In the genomic region with DNA sequence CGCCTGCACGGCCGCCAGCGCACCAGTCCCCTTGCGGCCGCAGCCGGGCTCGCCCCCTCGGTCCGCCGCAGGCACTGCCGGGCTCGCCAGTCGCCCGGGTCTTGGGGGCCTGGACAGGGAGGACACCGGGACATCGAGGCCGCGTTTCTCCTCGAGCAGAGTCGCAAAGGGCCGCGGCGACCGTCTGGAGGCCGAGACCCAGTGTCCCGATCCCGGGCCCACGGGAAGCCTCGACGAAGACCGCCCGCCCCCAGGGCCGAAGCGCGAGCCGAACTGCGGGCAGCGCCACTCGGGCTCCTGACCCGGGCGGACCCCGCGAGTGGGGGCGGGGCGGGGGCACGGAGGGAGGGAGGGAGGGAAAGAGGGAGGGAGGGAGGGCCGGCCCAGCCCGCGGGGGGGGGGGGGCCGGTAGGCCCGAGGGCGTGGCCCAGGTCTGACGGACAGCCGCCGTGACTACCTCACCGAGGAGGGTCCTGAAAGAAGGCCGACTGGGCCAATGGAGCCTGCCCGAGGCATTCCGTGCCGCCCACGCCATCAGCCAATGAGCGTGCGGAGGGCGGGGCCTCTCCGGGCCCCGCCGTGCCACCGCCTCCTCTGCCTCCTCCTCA, we compare ENCODE assay signal across 8 mouse cellular contexts. TPM values are rescaled to one million over a fixed set of nuclear protein-coding genes. Genes with fewer than 3 reads are reported as not detected.
A peak's percentile ranks its signal among the peaks of the same experiment; 100 is the strongest.
DNase-seq lines count a peak whose midpoint lies in the region; ATAC-seq lines count a peak whose summit lies in the region.
"Not testable (repeated sequence)": the region's sequence is repeated elsewhere in the genome, so short reads cannot be mapped to it uniquely, and the experiment has no call there.

No protein-coding gene starts in this region.

- H3K27me3 ChIP-seq in hindbrain, embryonic 15.5 days, result not testable (repeated sequence)

- peak overlapping the region; percentile 59 for H3K4me3 ChIP-seq in hindbrain, embryonic 15.5 days

- H3K27ac ChIP-seq in hindbrain, embryonic 15.5 days (replicated peaks), result peak overlapping the region; percentile 92

- peak overlapping the region; percentile 58 for H3K9ac ChIP-seq in hindbrain, embryonic 15.5 days

- H3K36me3 ChIP-seq in hindbrain, embryonic 15.5 days, result not testable (repeated sequence)

- DNase-seq in T-cell, adult 2 months (ENCODE audit: low spot score), result peak; percentile 74
- peak; percentile 69 to 79 for DNase-seq in cerebellum, postnatal 36 days
- DNase-seq in frontal cortex, postnatal 36 days (ENCODE audit: low spot score in 2 of 2), result peak; percentile 59 to 74
- DNase-seq in left cerebral cortex, adult 18-20 months (ENCODE audit: low spot score in 2 of 2), result peak; percentile 60 to 62
- peak; percentile 87 to 93 for DNase-seq in lung, postnatal 4 days
- peak; percentile 75 for DNase-seq in retina, postnatal 7 days (ENCODE audit: low read depth, low spot score)
- DNase-seq in urinary bladder, adult 18-20 months (ENCODE audit: low spot score in 2 of 2), result peak; percentile 75 to 92

- not testable (repeated sequence) for H3K9me3 ChIP-seq in hindbrain, embryonic 15.5 days

- peak overlapping the region; percentile 82 for H3K4me2 ChIP-seq in hindbrain, embryonic 15.5 days

- WGBS in hindbrain, embryonic 15.5 days, result under 1% methylated on average over 30 of the region's 69 CpGs

- ATAC-seq in hindbrain, embryonic 15.5 days (ENCODE audit: low FRiP score, low read depth), result peak; percentile 97

- H3K4me1 ChIP-seq in hindbrain, embryonic 15.5 days (replicated peaks), result peaks cover 29% of the 10 kb centered on the region

RNA-seq across cellular contexts. Expression of a gene that starts 0.4 kb away (rescaled TPM):
- 47.5 and 56.7 TPM in 2 replicates for polyA plus RNA-seq in hindbrain, embryonic 15.5 days (2015; fragmentation: Nextera tagmentation; extraction: Ambion mirVana)
- total RNA-seq in left cerebral cortex, adult 18-20 months (2021), result 10 to 100 TPM; 88.1 to 89.6 TPM

Comparison
In these comparisons a context has a peak if more than half of its experiments do, and no peak if none do; other contexts are left out.
1. Peak in every context shown above with its lines: DNase-seq, ATAC-seq, H3K4me3 ChIP-seq and H3K27ac ChIP-seq.